Mouse (Mus musculus) megakaryocyte, embryonic 14.5 days (primary cell): ENCODE data around the gene Nrip2. TPM values are rescaled to one million over a fixed set of nuclear protein-coding genes. Genes with fewer than 3 reads are reported as not detected.

ENCODE experiments used
- H3K27me3 ChIP-seq: replicated peaks from 2 replicates; pipeline ENCODE3; 2012; ENCODE audit warnings: inconsistent platforms
- H3K36me3 ChIP-seq: replicated peaks from 2 replicates; pipeline ENCODE3; 2012; ENCODE audit warnings: low read length, inconsistent platforms, mixed read lengths
- H3K4me1 ChIP-seq: 2 replicates; pipeline ENCODE4 v1.6.1; 2012; ENCODE audit warnings: inconsistent platforms
- H3K4me3 ChIP-seq: replicated peaks from 2 replicates; pipeline ENCODE3; 2012; ENCODE audit warnings: moderate library complexity, mild to moderate bottlenecking, inconsistent platforms
- H3K9me3 ChIP-seq: 2 replicates; pipeline ENCODE4 v1.6.1; 2012; ENCODE audit warnings: inconsistent platforms
- FLI1 ChIP-seq: IDR thresholded peaks from 2 replicates; pipeline ENCODE4 v1.6.1; 2012; ENCODE audit warnings: low read length, inconsistent platforms, mixed read lengths
- GATA1 ChIP-seq: IDR thresholded peaks from 3 replicates; pipeline ENCODE4 v1.6.1; 2012; ENCODE audit warnings: mixed read lengths, low read length, inconsistent platforms, borderline replicate concordance
- polyA plus RNA-seq: library from polyadenylated mRNA; stranded (reverse); fragments of >175 nt; gene quantifications from 2 replicates; pipeline ENCODE4 v1.2.3, GENCODE M21; 2012; ENCODE audit warnings: low replicate concordance; ENCODE audit not compliant: insufficient read depth

Nrip2 gene
- not detected in 2 replicates for polyA plus RNA-seq

- H3K36me3 ChIP-seq = no peaks in the 10 kb centered on the region
- peaks cover 38% of the 10 kb centered on the region for H3K27me3 ChIP-seq
- no peaks in the 10 kb centered on the region for H3K9me3 ChIP-seq
- H3K4me1 ChIP-seq = no peaks in the 10 kb centered on the region
- TF ChIP-seq FLI1 (no peak), GATA1 (no peak)
- H3K4me3 ChIP-seq = no peak within 1 kb of the TSS
Measured at GRCm38 (mm10) chr6:128398996-128399395, at the start of gene Nrip2. TSS of gene Nrip2 (plus strand) at chr6:128399296.

GRCm38 (mm10) chr6:128349711-128350110 is 49.4 kb upstream of the Nrip2 start:
- Histone ChIP-seq H3K27me3 (no peaks in the 10 kb centered on the region), H3K36me3 (peaks cover 9% of the 10 kb centered on the region), H3K4me1 (peaks cover 74% of the 10 kb centered on the region), H3K9me3 (no peaks in the 10 kb centered on the region), H3K4me3 (peak overlapping the region; percentile 71)
- no peak for TF ChIP-seq FLI1
- TF ChIP-seq GATA1 = no peak

GRCm38 (mm10) chr6:128354140-128354539 is 45.0 kb upstream of the Nrip2 start:
- Histone ChIP-seq H3K9me3 (no peaks in the 10 kb centered on the region), H3K4me3 (no peak overlapping the region), H3K36me3 (peaks cover 33% of the 10 kb centered on the region), H3K27me3 (no peaks in the 10 kb centered on the region), H3K4me1 (peaks cover 48% of the 10 kb centered on the region)
- TF ChIP-seq FLI1 (no peak), GATA1 (no peak)

GRCm38 (mm10) chr6:128355201-128355681 is 43.9 kb upstream of the Nrip2 start:
- Histone ChIP-seq H3K27me3 (no peaks in the 10 kb centered on the region), H3K4me1 (peaks cover 46% of the 10 kb centered on the region), H3K4me3 (peak overlapping the region; percentile 96), H3K9me3 (no peaks in the 10 kb centered on the region), H3K36me3 (peaks cover 39% of the 10 kb centered on the region)
- TF ChIP-seq GATA1 (no peak), FLI1 (no peak)

- peak within 1 kb of the TSS; percentile 96 for H3K4me3 ChIP-seq
- peaks cover 39% of the 10 kb centered on the region for H3K4me1 ChIP-seq
- no peaks in the 10 kb centered on the region for H3K9me3 ChIP-seq
- TF ChIP-seq FLI1 = no peak
- peaks cover 34% of the 10 kb centered on the region for H3K36me3 ChIP-seq
- H3K27me3 ChIP-seq = no peaks in the 10 kb centered on the region
Measured at GRCm38 (mm10) chr6:128355726-128356416, 43.2 kb upstream of the Nrip2 start, which contains the start of gene Tulp3. TSS of gene Tulp3 (minus strand) at chr6:128355851.

- Histone ChIP-seq H3K4me3 (no peak overlapping the region), H3K36me3 (peaks cover 32% of the 10 kb centered on the region), H3K9me3 (no peaks in the 10 kb centered on the region), H3K27me3 (no peaks in the 10 kb centered on the region), H3K4me1 (peaks cover 48% of the 10 kb centered on the region)
- TF ChIP-seq FLI1 (no peak), GATA1 (no peak)
Measured at GRCm38 (mm10) chr6:128358999-128359398, 40.1 kb upstream of the Nrip2 start.

- Histone ChIP-seq H3K4me3 (peak overlapping the region; percentile 99), H3K36me3 (peaks cover 46% of the 10 kb centered on the region), H3K9me3 (no peaks in the 10 kb centered on the region), H3K4me1 (peaks cover 41% of the 10 kb centered on the region), H3K27me3 (no peaks in the 10 kb centered on the region)
- no peak for TF ChIP-seq GATA1
Measured at GRCm38 (mm10) chr6:128361901-128362300, 37.2 kb upstream of the Nrip2 start.

GRCm38 (mm10) chr6:128362381-128363006 is 36.6 kb upstream of the Nrip2 start, which contains the start of the genes Rhno1 and Foxm1:
TSS of gene Rhno1 (minus strand) at chr6:128362911.
TSS of gene Foxm1 (plus strand) at chr6:128362967.
- peaks cover 46% of the 10 kb centered on the region for H3K36me3 ChIP-seq
- TF ChIP-seq FLI1 (peak; percentile 40; the same call in 1 of the 2 replicates), GATA1 (no peak)
- H3K4me3 ChIP-seq = peak within 1 kb of the TSS; percentile 99
- H3K4me1 ChIP-seq = peaks cover 41% of the 10 kb centered on the region
- no peaks in the 10 kb centered on the region for H3K27me3 ChIP-seq
- no peaks in the 10 kb centered on the region for H3K9me3 ChIP-seq

- peaks cover 41% of the 10 kb centered on the region for H3K4me1 ChIP-seq
- H3K9me3 ChIP-seq = no peaks in the 10 kb centered on the region
- H3K36me3 ChIP-seq = peaks cover 45% of the 10 kb centered on the region
- H3K4me3 ChIP-seq = peak overlapping the region; percentile 99
- H3K27me3 ChIP-seq = no peaks in the 10 kb centered on the region
- no peak for TF ChIP-seq FLI1
- no peak for TF ChIP-seq GATA1
Measured at GRCm38 (mm10) chr6:128363007-128363825, 35.9 kb upstream of the Nrip2 start.

GRCm38 (mm10) chr6:128364721-128365120 is 34.4 kb upstream of the Nrip2 start:
- Histone ChIP-seq H3K9me3 (no peaks in the 10 kb centered on the region), H3K4me1 (peaks cover 43% of the 10 kb centered on the region), H3K4me3 (peak overlapping the region; percentile 42), H3K36me3 (peaks cover 49% of the 10 kb centered on the region), H3K27me3 (no peaks in the 10 kb centered on the region)
- no peak for TF ChIP-seq GATA1
- TF ChIP-seq FLI1 = no peak
